Mouse (Mus musculus) kidney, embryonic 16.5 days (tissue): Measurements from ENCODE around the gene Sec61g. TPM values are rescaled to one million over a fixed set of nuclear protein-coding genes. Genes with fewer than 3 reads are reported as not detected.

Source experiments
- polyA plus RNA-seq: library from polyadenylated mRNA; unstranded; fragments of >200 nt; fragmentation: Nextera tagmentation; extraction: Ambion mirVana; gene quantifications from 2 replicates; pipeline ENCODE4 v1.2.1, GENCODE M21; 2015

The Sec61g gene
- polyA plus RNA-seq, 1 experiment from 2014 or later, result 30.3 TPM

Other genes starting within 250 kb of the Sec61g start
- 4.0 and 4.9 TPM in 2 replicates for gene Egfr, start 243.7 kb upstream of the Sec61g start, polyA plus RNA-seq